Mouse (Mus musculus): ENCODE data around the gene Tmem30b.

DNA sequence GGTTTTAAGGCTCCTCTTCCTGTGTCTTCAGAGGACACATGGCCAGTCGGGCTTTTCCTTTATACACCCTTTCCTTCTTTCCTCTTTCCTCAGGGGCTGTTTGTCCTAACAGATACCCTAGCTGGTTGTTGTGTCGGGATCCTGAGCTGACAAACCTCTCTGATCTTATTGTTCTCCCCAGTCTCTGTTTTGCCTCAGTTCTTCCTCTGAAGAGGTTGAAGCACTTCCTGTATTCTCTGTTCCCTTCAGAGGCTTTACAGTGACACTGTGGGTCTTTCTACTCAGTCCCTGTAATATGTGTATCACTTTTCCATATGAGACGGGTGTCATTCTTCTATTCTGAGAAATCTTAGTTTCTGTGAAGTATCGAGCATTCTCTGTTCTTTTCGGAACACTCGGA lies 31.9 kb upstream of the Tmem30b start:
- TF ChIP-seq CTCF (IDR thresholded peaks at IDR 0.05; ENCODE audit: insufficient read depth, low read depth, low read length) (no peak), POLR2A (IDR thresholded peaks at IDR 0.05; ENCODE audit: insufficient read depth, low read depth, low read length) (no peak)
